Mouse (Mus musculus) hematopoietic multipotent progenitor cell, adult 10-12 weeks (in vitro differentiated cells): Measurements from ENCODE around the gene Trak2. TPM values are rescaled to one million over a fixed set of nuclear protein-coding genes. Genes with fewer than 3 reads are reported as not detected.

Source experiments
- polyA plus RNA-seq: library from polyadenylated mRNA; stranded (reverse); fragments of >175 nt; gene quantifications from 2 replicates; pipeline ENCODE4 v1.2.3, GENCODE M21; 2012; ENCODE audit warnings: low replicate concordance

Gene Trak2
- polyA plus RNA-seq: 53.6 and 202 TPM in 2 replicates

DNA sequence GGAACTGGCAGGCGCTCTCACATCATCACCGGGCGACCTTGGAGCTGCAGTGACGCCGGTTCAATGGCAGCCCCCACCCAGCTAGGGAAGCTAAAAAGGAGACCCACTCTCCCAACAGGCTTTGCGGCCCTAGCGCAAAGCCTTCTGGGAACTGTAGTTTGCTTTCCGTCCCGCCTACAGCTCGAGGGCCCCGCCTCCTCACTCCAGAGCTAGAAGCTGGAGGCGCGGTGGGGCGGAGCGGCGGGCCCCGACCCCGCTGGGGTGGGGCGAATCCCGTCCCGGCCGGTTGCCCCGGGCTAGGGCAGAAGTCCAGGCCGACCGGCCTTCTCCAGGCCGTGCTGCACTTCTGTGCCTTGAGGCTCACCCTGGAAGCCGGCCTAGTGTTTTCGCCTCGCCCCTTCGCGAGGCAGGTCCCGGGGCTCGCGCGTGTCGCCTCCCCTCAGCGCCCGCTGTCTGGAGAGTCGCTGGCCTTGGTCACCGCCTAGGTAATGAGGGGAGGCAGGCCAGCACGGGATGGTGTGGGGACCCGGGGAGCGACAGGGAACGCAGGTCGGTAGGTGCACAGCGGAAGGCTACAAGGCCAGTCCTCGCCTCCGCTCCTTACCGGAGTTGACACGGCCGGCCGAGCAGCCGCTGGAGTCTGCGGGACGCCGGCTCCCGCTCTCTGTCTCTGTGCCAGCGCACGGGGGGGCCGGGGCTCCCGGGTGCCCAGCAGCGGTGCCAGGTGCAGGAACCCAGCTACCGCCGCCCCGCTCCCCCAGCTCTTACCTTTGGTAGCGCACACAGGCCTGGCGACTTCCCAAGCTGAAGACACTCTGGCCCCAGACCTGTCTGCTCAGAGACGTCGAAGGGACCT, at the start of gene Trak2, which contains the start of gene Stradb:
Gene Trak2, minus strand, starts transcription at position 65 of the 856 bp plus-strand sequence.
Gene Stradb, plus strand, starts transcription at position 157 of the 856 bp plus-strand sequence.

Other genes with a start within 250 kb of the Trak2 start
- 4.7 and 7.9 TPM in 2 replicates for gene Casp8, start 178.1 kb downstream of the Trak2 start, polyA plus RNA-seq
- 7.4 and 8.3 TPM in 2 replicates for gene Stradb, start 92 bp upstream of the Trak2 start, polyA plus RNA-seq
- gene C2cd6, start 121.5 kb upstream of the Trak2 start, polyA plus RNA-seq: not detected in 2 replicates
- gene Tmem237, start 147.0 kb upstream of the Trak2 start, polyA plus RNA-seq: 0.51 and 1.1 TPM in 2 replicates
- gene Mpp4, start 190.0 kb upstream of the Trak2 start, polyA plus RNA-seq: 0.08 and 0.16 TPM in 2 replicates